Mouse (Mus musculus): ENCODE data around the gene Gm10401. TPM values are rescaled to one million over a fixed set of nuclear protein-coding genes. Genes with fewer than 3 reads are reported as not detected.

Gm10401 gene
- total and polyA plus RNA-seq, 3 experiments: 1.7 to 10.9 TPM; not detected in 1

- dilution Hi-C loops (cut with MboI; ENCODE audit: extremely low pct_ligation_motif_present, extremely low pct_unique_long_range_greater_than_20kb, low sequenced_read_pairs): no loop called here
- Histone ChIP-seq H3K4me2 (ENCODE audit: insufficient read depth, low read depth, poor library complexity, severe bottlenecking) (peak overlapping the region; percentile 86), H3K27me3 (replicated peaks) (peaks cover 8% of the 10 kb centered on the region), H3K4me1 (ENCODE audit: control insufficient read depth in 1 of 2, insufficient read depth in 2 of 2) (peaks cover 5 to 33% of the 10 kb centered on the region in 2 experiments), H3K9ac (ENCODE audit: insufficient read depth, low read depth) (peak overlapping the region; percentile 83), H3K79me2 (replicated peaks; ENCODE audit: control insufficient read depth, extremely low read depth, insufficient read depth, poor library complexity, severe bottlenecking) (peaks cover 19% of the 10 kb centered on the region; the same call in 1 of the 2 replicates), H3K9me3 (replicated peaks; ENCODE audit: low read length) (peaks cover 3% of the 10 kb centered on the region), H3K27ac (ENCODE audit: insufficient read depth, low read depth) (peak overlapping the region; percentile 79; the same call in 1 of the 2 replicates), H3K4me3 (replicated peaks in 1 of 3; ENCODE audit: low read depth in 2 of 3, low read length in 2 of 3, poor library complexity in 1 of 3) (peak overlapping the region; percentile 78 to 90 (median 83)), H3K36me3 (replicated peaks in 1 of 2; ENCODE audit: control insufficient read depth in 1 of 2, insufficient read depth in 1 of 2, low read length in 1 of 2) (peaks cover 12 to 26% of the 10 kb centered on the region in 2 experiments)
- no peak for DNase-seq (ENCODE audit: extremely low read depth)
- TF ChIP-seq SIN3A (IDR thresholded peaks at IDR 0.05; ENCODE audit: low read length): peak; percentile 81; the same call in 1 of the 2 replicates
- no peak for TF ChIP-seq RAD21 (IDR thresholded peaks at IDR 0.05; ENCODE audit: low read depth, low read length)
- TF ChIP-seq ETS1 (conservative IDR thresholded peaks at IDR 0.05; ENCODE audit: low read depth, low read length): peak; percentile 42; the same call in 1 of the 2 replicates
- no peak for TF ChIP-seq SMC3 (IDR thresholded peaks at IDR 0.05; ENCODE audit: low read depth, low read length)
- TF ChIP-seq HCFC1 (IDR thresholded peaks at IDR 0.05; ENCODE audit: low read depth, low read length): no peak; the same call in 1 of the 2 replicates
- TF ChIP-seq NRF1 (IDR thresholded peaks at IDR 0.05; ENCODE audit: low read depth, low read length): no peak
- TF ChIP-seq BHLHE40 (IDR thresholded peaks at IDR 0.05; ENCODE audit: low read depth, low read length): peak; percentile 48
- no peak for TF ChIP-seq USF2 (conservative IDR thresholded peaks at IDR 0.05; ENCODE audit: low read depth, low read length)
- TF ChIP-seq POLR2A (IDR thresholded peaks at IDR 0.05; ENCODE audit: low read depth, low read length): no peak
- 0 out of 2 replicates have a peak, but pooled peaks have one; percentile 24 for TF ChIP-seq RCOR1 (conservative IDR thresholded peaks at IDR 0.05; ENCODE audit: low read depth, low read length)
- no peak for TF ChIP-seq NELFE (IDR thresholded peaks at IDR 0.05; ENCODE audit: low read depth, low read length)
- TF ChIP-seq EP300 (IDR thresholded peaks at IDR 0.05; ENCODE audit: low read length): peak; percentile 85
- no peak for TF ChIP-seq GABPA (IDR thresholded peaks at IDR 0.05; ENCODE audit: insufficient replicate concordance, low read depth, low read length)
- no peak for TF ChIP-seq E2F4 (IDR thresholded peaks at IDR 0.05; ENCODE audit: insufficient replicate concordance, low read depth, low read length)
- TF ChIP-seq ELF1 (IDR thresholded peaks at IDR 0.05; ENCODE audit: low read depth, low read length): no peak
- TF ChIP-seq MAFK (IDR thresholded peaks at IDR 0.05; ENCODE audit: insufficient replicate concordance, low read length): 0 out of 2 replicates have a peak, but pooled peaks have one; percentile 43
- TF ChIP-seq ZNF384 (IDR thresholded peaks at IDR 0.05; ENCODE audit: low read depth, low read length): no peak
- no peak for TF ChIP-seq POLR2AphosphoS2 (IDR thresholded peaks at IDR 0.05; ENCODE audit: low read depth, low read length)
- no peak for TF ChIP-seq TBP (conservative IDR thresholded peaks at IDR 0.05; ENCODE audit: low read depth, low read length)
- peak; percentile 69 for TF ChIP-seq MYC (IDR thresholded peaks at IDR 0.05; ENCODE audit: low read depth, low read length)
- TF ChIP-seq CHD1 (IDR thresholded peaks at IDR 0.05; ENCODE audit: low read depth, low read length): no peak
- TF ChIP-seq JUN (IDR thresholded peaks at IDR 0.05; ENCODE audit: insufficient read depth, low read depth, low read length): no peak; the same call in 1 of the 2 replicates
- TF ChIP-seq CHD2 (IDR thresholded peaks at IDR 0.05; ENCODE audit: low read length): peak; percentile 48; the same call in 1 of the 2 replicates
- no peak for TF ChIP-seq KAT2A (IDR thresholded peaks at IDR 0.05; ENCODE audit: insufficient replicate concordance, low read length)
- TF ChIP-seq PAX5 (IDR thresholded peaks at IDR 0.05; ENCODE audit: low read length): no peak
- TF ChIP-seq ZMIZ1 (IDR thresholded peaks at IDR 0.05; ENCODE audit: low read depth, low read length): no peak
- no peak for TF ChIP-seq ZKSCAN1 (IDR thresholded peaks at IDR 0.05; ENCODE audit: borderline replicate concordance, low read depth, low read length)
- TF ChIP-seq IRF4 (IDR thresholded peaks at IDR 0.05; ENCODE audit: low read depth, low read length): peak; percentile 92
- TF ChIP-seq MAZ (IDR thresholded peaks at IDR 0.05; ENCODE audit: low read depth, low read length): no peak
- TF ChIP-seq ZC3H11A (IDR thresholded peaks at IDR 0.05; ENCODE audit: low read depth, low read length): no peak
- peak; percentile 21; the same call in 1 of the 2 replicates for TF ChIP-seq MEF2A (IDR thresholded peaks at IDR 0.05; ENCODE audit: borderline replicate concordance, low read depth, low read length)
- no peak for TF ChIP-seq CTCF (conservative IDR thresholded peaks at IDR 0.05 in 1 of 2, IDR thresholded peaks at IDR 0.05 in 1 of 2; ENCODE audit: low read depth in 2 of 2, low read length in 2 of 2)
- peak; percentile 79 for TF ChIP-seq MXI1 (IDR thresholded peaks at IDR 0.05; ENCODE audit: low read depth, low read length)
- TF ChIP-seq USF1 (IDR thresholded peaks at IDR 0.05; ENCODE audit: low read depth, low read length): no peak
- TF ChIP-seq TCF12 (IDR thresholded peaks at IDR 0.05; ENCODE audit: low read depth, low read length): peak; percentile 35; the same call in 1 of the 2 replicates
- peak; percentile 56; the same call in 1 of the 2 replicates for TF ChIP-seq JUND (conservative IDR thresholded peaks at IDR 0.05; ENCODE audit: low read depth, low read length)
- no peak for TF ChIP-seq MAX (IDR thresholded peaks at IDR 0.05; ENCODE audit: low read length)
- TF ChIP-seq UBTF (IDR thresholded peaks at IDR 0.05; ENCODE audit: low read depth, low read length): no peak
- in situ Hi-C loops (cut with MboI; ENCODE audit: low pct_ligation_motif_present, low pct_unique_long_range_greater_than_20kb, low sequenced_read_pairs): no loop called here
These were observed 35.4 kb upstream of the Gm10401 start for GRCm38 (mm10) chr5:115133358-115134066.
